Mouse (Mus musculus) kidney, embryonic 15.5 days (tissue): Measurements from ENCODE around the gene Fgfr2. TPM values are rescaled to one million over a fixed set of nuclear protein-coding genes. Genes with fewer than 3 reads are reported as not detected.

ENCODE experiments used
- ATAC-seq: fragments of 200-750 bp; cut with Nextera tagmentation; replicated peaks from 2 replicates; pipeline ENCODE4 v1.8.0; 2017; ENCODE audit warnings: moderate TSS enrichment; ENCODE audit not compliant: low FRiP score
- H3K27ac ChIP-seq: fragments of 300-500 bp; sonication (generic); 2 replicates; pipeline ENCODE4 v1.5.1; 2015; ENCODE audit warnings: mild to moderate bottlenecking, inconsistent platforms
- H3K27me3 ChIP-seq: fragments of 300-500 bp; sonication (generic); 2 replicates; pipeline ENCODE4 v1.6.1; 2015; ENCODE audit warnings: inconsistent platforms
- H3K36me3 ChIP-seq: fragments of 300-500 bp; sonication (generic); 2 replicates; pipeline ENCODE4 v1.6.1; 2015; ENCODE audit warnings: inconsistent platforms
- H3K4me1 ChIP-seq: fragments of 300-500 bp; sonication (generic); 2 replicates; pipeline ENCODE4 v1.6.1; 2015; ENCODE audit warnings: inconsistent platforms
- H3K4me2 ChIP-seq: fragments of 300-500 bp; sonication (generic); 2 replicates; pipeline ENCODE4 v1.6.1; 2015; ENCODE audit warnings: moderate library complexity, mild to moderate bottlenecking, inconsistent platforms
- H3K4me3 ChIP-seq: fragments of 300-500 bp; sonication (generic); replicated peaks from 2 replicates; pipeline ENCODE4 v1.5.1; 2015; ENCODE audit warnings: mild to moderate bottlenecking, inconsistent platforms
- H3K9ac ChIP-seq: fragments of 300-500 bp; sonication (generic); 2 replicates; pipeline ENCODE4 v1.6.1; 2015; ENCODE audit warnings: mild to moderate bottlenecking, inconsistent platforms
- H3K9me3 ChIP-seq: fragments of 300-500 bp; sonication (generic); replicated peaks from 2 replicates; pipeline ENCODE4 v1.6.1; 2016; ENCODE audit warnings: inconsistent platforms
- WGBS: fragments of 180-500 bp; shearing (Covaris S2); methylation state at CpG from one replicate; pipeline ENCODE4 v1.1.7; 2015; ENCODE audit warnings: mixed read lengths; 5-methylcytosine and 5-hydroxymethylcytosine counted together
- polyA plus RNA-seq: library from polyadenylated mRNA; unstranded; fragments of >200 nt; fragmentation: Nextera tagmentation; extraction: Ambion mirVana; gene quantifications from 2 replicates; pipeline ENCODE4 v1.2.1, GENCODE M21; 2015

The Fgfr2 gene
- polyA plus RNA-seq, 1 experiment from 2014 or later = 104 TPM

GRCm38 (mm10) chr7:132814089-132814450 lies 309.1 kb downstream of the Fgfr2 start:
- Histone ChIP-seq H3K27ac (peak overlapping the region; percentile 91), H3K4me2 (peak overlapping the region; percentile 82), H3K9me3 (no peaks in the 10 kb centered on the region), H3K4me1 (peaks cover 45% of the 10 kb centered on the region), H3K9ac (peak overlapping the region; percentile 60), H3K36me3 (no peaks in the 10 kb centered on the region), H3K27me3 (no peaks in the 10 kb centered on the region), H3K4me3 (peak overlapping the region; percentile 64)
- 2% methylated on average over 7 of the region's 7 CpGs for WGBS
- no peak for ATAC-seq

- ATAC-seq = peak; percentile 70
- peak within 1 kb of the TSS; percentile 91 for H3K27ac ChIP-seq
- no peaks in the 10 kb centered on the region for H3K9me3 ChIP-seq
- no peaks in the 10 kb centered on the region for H3K27me3 ChIP-seq
- peaks cover 50% of the 10 kb centered on the region for H3K4me1 ChIP-seq
- no peaks in the 10 kb centered on the region for H3K36me3 ChIP-seq
- H3K9ac ChIP-seq = peak within 1 kb of the TSS; percentile 60
- under 1% methylated on average over 81 of the region's 85 CpGs for WGBS
- H3K4me2 ChIP-seq = peak within 1 kb of the TSS; percentile 82
- H3K4me3 ChIP-seq = peak within 1 kb of the TSS; percentile 64
Measured at GRCm38 (mm10) chr7:132813416-132814088, 309.6 kb downstream of the Fgfr2 start, which contains the start of gene Fam53b. TSS of gene Fam53b (minus strand) at chr7:132813886.

DNA sequence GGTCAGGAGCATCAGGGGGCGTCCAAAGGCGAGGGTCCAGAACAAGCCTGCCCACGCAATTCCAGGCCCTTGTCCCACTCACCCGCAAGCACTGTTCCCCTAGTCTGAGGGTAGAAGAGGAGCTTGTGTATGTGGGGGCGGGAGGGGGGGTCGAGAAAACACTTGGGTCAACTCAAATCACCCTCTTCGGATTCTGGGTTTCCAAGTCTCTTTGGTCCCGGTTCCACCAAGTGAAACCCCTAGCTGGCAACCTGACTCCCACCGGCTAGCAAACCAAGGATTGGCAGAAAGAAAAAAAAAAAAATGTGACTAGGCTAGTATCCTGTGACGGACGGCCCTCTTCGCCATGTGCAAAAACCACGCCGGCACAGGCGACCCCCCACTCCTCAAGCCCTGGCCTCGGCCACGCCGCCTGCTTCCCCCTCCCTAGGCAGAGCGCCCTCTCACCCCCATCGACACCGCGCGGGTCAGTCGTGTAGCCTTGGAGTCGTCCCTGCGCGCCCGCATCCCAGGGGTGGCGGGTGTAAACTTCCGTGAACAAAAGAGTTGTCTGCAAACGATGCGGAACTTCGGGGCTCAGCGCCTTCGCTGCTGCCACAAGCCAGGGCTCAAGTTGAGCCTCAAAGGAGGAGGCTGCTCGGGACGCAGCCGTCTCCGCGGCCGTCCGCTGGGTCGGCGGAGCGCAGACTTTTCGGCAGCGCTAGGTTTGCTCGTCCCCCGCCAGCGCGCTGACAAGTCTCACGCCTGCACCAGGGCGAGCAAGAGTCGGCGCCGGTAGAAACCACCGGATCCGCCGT lies 310.3 kb downstream of the Fgfr2 start:
- Histone ChIP-seq H3K4me2 (peak overlapping the region; percentile 82), H3K4me3 (peak overlapping the region; percentile 64), H3K4me1 (peaks cover 57% of the 10 kb centered on the region), H3K27me3 (no peaks in the 10 kb centered on the region), H3K9ac (peak overlapping the region; percentile 60), H3K9me3 (no peaks in the 10 kb centered on the region), H3K36me3 (no peaks in the 10 kb centered on the region), H3K27ac (peak overlapping the region; percentile 91)
- peak; percentile 31 for ATAC-seq
- under 1% methylated on average over 59 of the region's 59 CpGs for WGBS

GRCm38 (mm10) chr7:132811716-132812618 lies 311.2 kb downstream of the Fgfr2 start:
- H3K27ac ChIP-seq = peak overlapping the region; percentile 91
- H3K4me2 ChIP-seq = peak overlapping the region; percentile 82
- peak overlapping the region; percentile 60 for H3K9ac ChIP-seq
- H3K4me3 ChIP-seq = peak overlapping the region; percentile 64
- 14% methylated on average over 23 of the region's 23 CpGs for WGBS
- H3K36me3 ChIP-seq = no peaks in the 10 kb centered on the region
- H3K27me3 ChIP-seq = no peaks in the 10 kb centered on the region
- H3K9me3 ChIP-seq = no peaks in the 10 kb centered on the region
- no peak for ATAC-seq
- peaks cover 66% of the 10 kb centered on the region for H3K4me1 ChIP-seq

- H3K27ac ChIP-seq = no peak overlapping the region
Measured at GRCm38 (mm10) chr7:132810879-132811278, 312.3 kb downstream of the Fgfr2 start.

DNA sequence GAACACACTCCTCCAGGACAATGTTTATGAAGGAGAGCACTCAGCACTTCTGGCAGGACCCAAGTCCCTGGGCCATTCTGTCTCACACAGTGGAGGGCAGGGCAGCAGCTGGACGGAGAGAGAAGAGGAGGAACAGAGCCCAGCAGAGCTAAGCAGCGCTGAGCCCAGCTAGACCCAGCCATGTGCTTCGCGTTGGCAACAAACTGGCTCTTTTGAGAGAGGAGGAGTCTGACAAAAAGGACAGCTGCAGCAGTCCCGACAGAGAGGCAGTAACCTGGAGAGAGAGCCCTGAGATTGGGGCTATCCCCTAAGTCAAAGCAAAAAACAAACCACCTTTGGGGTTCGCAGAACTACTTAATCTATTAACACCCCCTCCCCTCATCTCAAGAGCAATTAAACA lies 312.8 kb downstream of the Fgfr2 start:
- H3K9ac ChIP-seq = no peak overlapping the region

More at GRCm38 (mm10) chr7:132810879-132811278, 312.3 kb downstream of the Fgfr2 start:
- Histone ChIP-seq H3K27me3 (no peaks in the 10 kb centered on the region), H3K4me1 (peaks cover 75% of the 10 kb centered on the region), H3K9me3 (no peaks in the 10 kb centered on the region), H3K9ac (no peak overlapping the region), H3K4me3 (no peak overlapping the region), H3K36me3 (no peaks in the 10 kb centered on the region), H3K4me2 (peak overlapping the region; percentile 82)
- WGBS = 73% methylated on average over 1 of the region's 1 CpGs
- ATAC-seq = no peak

GRCm38 (mm10) chr7:132809721-132810120 lies 313.4 kb downstream of the Fgfr2 start:
- H3K36me3 ChIP-seq = no peaks in the 10 kb centered on the region
- 37% methylated on average over 6 of the region's 6 CpGs for WGBS

More for the DNA sequence above, 312.8 kb downstream of the Fgfr2 start:
- peak overlapping the region; percentile 95 for H3K27ac ChIP-seq
- H3K4me2 ChIP-seq = peak overlapping the region; percentile 20
- H3K4me3 ChIP-seq = no peak overlapping the region
- H3K27me3 ChIP-seq = no peaks in the 10 kb centered on the region
- no peak for ATAC-seq
- no peaks in the 10 kb centered on the region for H3K36me3 ChIP-seq
- H3K4me1 ChIP-seq = peaks cover 80% of the 10 kb centered on the region
- H3K9me3 ChIP-seq = no peaks in the 10 kb centered on the region
- 27% methylated on average over 6 of the region's 6 CpGs for WGBS

DNA sequence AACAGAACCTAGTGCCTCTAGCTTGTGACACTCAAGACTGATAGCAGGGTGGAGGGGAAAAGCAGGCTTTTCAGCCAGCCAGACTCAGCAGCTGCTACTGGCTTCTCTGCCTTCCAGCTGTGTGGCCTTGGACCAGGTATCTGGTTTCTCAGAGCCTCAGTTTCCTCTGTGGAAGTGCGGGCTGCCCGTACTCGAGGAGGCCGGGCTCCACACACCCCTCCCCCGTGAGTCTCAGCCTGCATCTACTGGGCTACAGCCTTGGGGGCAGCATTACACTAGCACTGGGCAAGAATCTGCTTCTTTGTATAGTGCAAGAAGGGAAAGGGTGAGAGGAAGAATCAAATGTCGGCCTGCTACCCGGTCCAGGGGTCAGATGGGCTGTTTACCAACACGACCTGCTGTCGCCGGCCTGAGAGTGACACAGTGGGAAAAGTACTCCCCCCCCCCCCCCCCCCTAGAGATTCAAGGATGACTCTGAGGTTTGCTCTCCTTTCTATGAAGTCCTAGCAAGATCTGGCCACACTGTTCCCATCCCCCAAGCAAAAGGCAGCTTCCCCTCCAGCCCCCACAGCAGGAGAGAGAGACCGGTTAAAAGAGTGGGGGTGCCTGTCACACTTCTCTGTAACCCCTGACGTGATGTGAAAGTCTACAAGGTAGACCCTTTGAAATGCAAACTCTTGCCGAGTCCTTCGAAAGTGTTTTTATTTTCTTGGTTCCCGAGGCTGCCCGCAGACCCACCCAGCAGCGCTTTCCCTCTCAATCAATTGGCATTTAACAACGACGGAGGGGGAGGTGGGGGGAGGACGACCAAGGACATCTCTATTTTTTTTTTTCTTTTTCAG lies 314.1 kb downstream of the Fgfr2 start:
- ATAC-seq = peak; percentile 19; the same call in 1 of the 2 replicates
- H3K4me3 ChIP-seq = peak overlapping the region; percentile 12; the same call in 1 of the 2 replicates
- H3K36me3 ChIP-seq = no peaks in the 10 kb centered on the region
- H3K9ac ChIP-seq = no peak overlapping the region; the same call in 1 of the 2 replicates
- peak overlapping the region; percentile 48 for H3K4me2 ChIP-seq
- no peaks in the 10 kb centered on the region for H3K9me3 ChIP-seq
- peak overlapping the region; percentile 95 for H3K27ac ChIP-seq
- H3K27me3 ChIP-seq = no peaks in the 10 kb centered on the region
- H3K4me1 ChIP-seq = peaks cover 80% of the 10 kb centered on the region
- WGBS = 5% methylated on average over 20 of the region's 20 CpGs

More at GRCm38 (mm10) chr7:132809721-132810120, 313.4 kb downstream of the Fgfr2 start:
- H3K27me3 ChIP-seq = no peaks in the 10 kb centered on the region
- H3K4me1 ChIP-seq = peaks cover 80% of the 10 kb centered on the region
- no peak overlapping the region for H3K4me3 ChIP-seq
- peak overlapping the region; percentile 48; the same call in 1 of the 2 replicates for H3K4me2 ChIP-seq
- no peak for ATAC-seq
- no peaks in the 10 kb centered on the region for H3K9me3 ChIP-seq
- peak overlapping the region; percentile 95 for H3K27ac ChIP-seq
- no peak overlapping the region for H3K9ac ChIP-seq

- Histone ChIP-seq H3K9ac (no peak overlapping the region), H3K27me3 (no peaks in the 10 kb centered on the region), H3K27ac (peak overlapping the region; percentile 95), H3K36me3 (no peaks in the 10 kb centered on the region), H3K4me3 (no peak overlapping the region), H3K4me1 (peaks cover 86% of the 10 kb centered on the region), H3K9me3 (no peaks in the 10 kb centered on the region), H3K4me2 (0 out of 2 replicates have a peak overlapping the region, but pooled peaks have one; percentile 48)
- no peak for ATAC-seq
- 31% methylated on average over 7 of the region's 7 CpGs for WGBS
Measured at GRCm38 (mm10) chr7:132808051-132808796, 314.9 kb downstream of the Fgfr2 start.
